Mouse (Mus musculus): ENCODE measurements around the gene Ogdh.

DNA sequence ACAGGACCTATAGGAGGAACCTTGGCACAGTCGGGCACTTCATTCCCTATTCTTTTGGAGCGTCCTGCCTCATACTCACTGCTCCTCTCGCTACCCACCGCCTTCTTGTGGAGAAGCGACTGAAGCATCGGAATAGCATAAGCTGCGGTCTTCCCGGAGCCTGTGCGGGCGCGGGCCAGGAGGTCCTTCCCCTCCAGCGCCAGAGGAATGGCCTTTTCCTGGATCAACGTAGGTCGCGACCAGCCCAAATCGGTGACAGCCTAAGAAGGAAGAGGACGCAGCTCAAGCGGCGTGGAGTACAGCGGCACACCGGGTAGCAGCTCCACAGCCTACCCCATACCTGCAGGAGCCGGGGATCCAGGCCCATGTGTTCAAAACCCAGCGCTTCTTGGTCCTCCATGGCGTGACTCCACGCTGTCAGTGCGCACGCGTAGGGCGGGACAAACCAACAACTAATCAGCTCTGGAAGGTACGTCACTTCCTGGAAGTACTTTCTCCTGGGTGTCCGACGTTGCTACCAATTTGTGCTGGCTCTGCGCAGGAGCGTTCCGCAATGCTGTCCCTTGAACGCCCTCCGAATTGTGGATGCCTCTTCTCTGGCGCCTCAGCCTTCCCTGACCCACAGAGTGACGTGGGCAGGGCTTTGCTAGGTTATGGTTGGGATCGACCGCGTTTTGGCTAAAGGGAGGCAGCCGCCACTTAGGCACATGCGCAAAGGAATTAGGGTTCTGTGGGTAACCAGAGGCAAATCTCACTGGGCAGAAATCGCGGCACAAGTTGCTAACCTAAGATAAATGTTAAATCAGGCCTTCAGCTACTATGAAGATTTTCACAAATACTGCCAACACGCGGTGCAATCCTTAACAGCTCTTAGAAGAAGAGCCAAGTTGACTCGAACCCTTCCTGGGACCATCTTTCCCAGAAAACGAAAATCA is 23.8 kb upstream of the Ogdh start, which contains the start of gene Ddx56:
- peak; percentile 90 for TF ChIP-seq GATA1 (IDR thresholded peaks at IDR 0.05; ENCODE audit: low read depth, low read length)
- 0 out of 6 replicates have a peak, but pooled peaks of 1 of the 3 experiments have one; percentile 2 for TF ChIP-seq CTCF (IDR thresholded peaks at IDR 0.05 in 2 of 3, conservative IDR thresholded peaks at IDR 0.05 in 1 of 3; ENCODE audit: control insufficient read depth in 1 of 3, insufficient read depth in 1 of 3, low read depth in 2 of 3, low read length in 3 of 3, poor library complexity in 1 of 3, severe bottlenecking in 1 of 3)
- peak; percentile 98 for TF ChIP-seq SIN3A (IDR thresholded peaks at IDR 0.05; ENCODE audit: low read length)
- no peak for TF ChIP-seq ZNF384 (IDR thresholded peaks at IDR 0.05; ENCODE audit: low read depth, low read length)
- no peak for TF ChIP-seq EP300 (IDR thresholded peaks at IDR 0.05; ENCODE audit: low read depth in 1 of 2, low read length in 2 of 2)
- TF ChIP-seq E2F4 (IDR thresholded peaks at IDR 0.05; ENCODE audit: borderline replicate concordance, low read depth, low read length) = no peak
- TF ChIP-seq RAD21 (IDR thresholded peaks at IDR 0.05; ENCODE audit: low read depth, low read length) = no peak
- TF ChIP-seq GABPA (IDR thresholded peaks at IDR 0.05; ENCODE audit: low read depth, low read length) = no peak
